Mouse (Mus musculus) embryo, embryonic 9.5 days (tissue): ENCODE measurements around the gene Best1.

ENCODE experiments used
- DNase-seq: peaks from one replicate; pipeline ENCODE4 v3.0.0-alpha.2; 2017; ENCODE audit errors: extremely low spot score

The Best1 gene

DNA sequence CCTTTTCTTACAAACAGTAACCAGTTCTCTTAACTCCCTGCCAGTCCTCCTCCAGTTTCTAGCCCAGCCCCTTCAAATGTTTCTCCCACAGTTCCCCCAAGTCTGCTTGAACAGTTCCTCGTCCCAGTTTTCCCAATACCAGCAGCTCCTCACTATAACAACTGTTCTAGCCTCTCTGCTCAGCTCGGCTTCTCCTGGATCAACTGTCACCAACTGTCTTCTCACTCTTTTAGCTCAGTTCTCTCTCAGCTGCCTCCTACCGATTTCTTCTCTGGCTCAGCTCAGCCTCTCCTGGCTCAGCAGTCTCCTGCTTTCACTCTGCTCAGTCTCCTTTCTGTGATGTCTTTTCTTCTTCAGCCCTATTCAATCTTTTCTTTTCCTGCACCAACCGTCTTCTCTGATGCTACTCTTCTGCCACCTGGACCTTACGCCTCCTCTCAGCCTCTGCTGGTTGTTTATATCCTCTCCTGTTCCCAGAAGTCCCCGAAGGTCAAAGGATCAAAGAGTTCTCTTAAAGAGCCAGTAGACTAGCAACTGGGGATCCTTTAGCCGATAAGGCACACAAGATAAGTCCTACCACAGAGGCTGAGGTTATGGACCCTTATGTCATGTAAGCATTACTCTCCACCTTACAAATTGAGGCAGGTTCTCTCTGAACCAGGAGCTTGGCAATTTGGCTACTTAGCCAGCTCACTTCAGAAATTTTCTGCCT, 37.1 kb downstream of the Best1 start:
- DNase-seq: no peak

DNA sequence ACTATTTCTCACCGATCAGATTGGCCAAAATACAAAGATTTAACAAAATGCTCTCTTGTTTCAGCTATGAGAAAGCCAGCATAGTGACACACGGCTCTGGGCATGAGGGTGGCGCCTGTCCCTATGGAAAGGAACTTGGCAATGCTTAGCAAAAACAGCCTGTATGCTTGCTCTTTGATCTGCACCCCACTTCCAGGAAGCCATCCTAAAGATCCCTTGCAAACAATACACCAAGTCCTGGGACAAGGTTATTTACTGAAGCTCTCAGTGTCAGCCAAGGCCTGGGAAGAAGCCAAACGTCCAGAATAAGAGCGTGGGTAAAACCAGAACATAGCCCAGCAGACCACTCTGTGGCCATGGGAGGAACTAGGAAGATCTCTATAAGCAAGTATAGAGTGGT, 40.7 kb downstream of the Best1 start:
- DNase-seq: no peak

DNA sequence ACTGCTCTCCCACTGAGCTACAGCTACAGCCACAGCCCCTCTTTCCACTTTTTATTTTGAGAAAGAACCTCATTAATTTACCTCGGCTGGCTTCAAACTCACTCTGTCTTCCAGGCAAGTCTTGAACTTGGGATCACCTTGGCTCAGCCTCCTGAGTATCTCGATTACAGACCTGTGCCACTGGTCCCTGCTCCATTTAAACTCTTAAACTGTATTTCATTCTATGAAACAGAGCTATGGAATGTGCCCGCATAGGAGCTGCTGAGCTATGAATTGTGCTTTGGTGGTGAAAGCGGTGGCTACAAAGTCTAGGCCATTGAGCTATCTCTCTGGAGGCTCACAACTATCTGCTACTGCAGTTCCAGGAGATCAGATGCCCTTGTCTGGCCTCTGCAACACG, 43.5 kb downstream of the Best1 start:
- DNase-seq: no peak

DNA sequence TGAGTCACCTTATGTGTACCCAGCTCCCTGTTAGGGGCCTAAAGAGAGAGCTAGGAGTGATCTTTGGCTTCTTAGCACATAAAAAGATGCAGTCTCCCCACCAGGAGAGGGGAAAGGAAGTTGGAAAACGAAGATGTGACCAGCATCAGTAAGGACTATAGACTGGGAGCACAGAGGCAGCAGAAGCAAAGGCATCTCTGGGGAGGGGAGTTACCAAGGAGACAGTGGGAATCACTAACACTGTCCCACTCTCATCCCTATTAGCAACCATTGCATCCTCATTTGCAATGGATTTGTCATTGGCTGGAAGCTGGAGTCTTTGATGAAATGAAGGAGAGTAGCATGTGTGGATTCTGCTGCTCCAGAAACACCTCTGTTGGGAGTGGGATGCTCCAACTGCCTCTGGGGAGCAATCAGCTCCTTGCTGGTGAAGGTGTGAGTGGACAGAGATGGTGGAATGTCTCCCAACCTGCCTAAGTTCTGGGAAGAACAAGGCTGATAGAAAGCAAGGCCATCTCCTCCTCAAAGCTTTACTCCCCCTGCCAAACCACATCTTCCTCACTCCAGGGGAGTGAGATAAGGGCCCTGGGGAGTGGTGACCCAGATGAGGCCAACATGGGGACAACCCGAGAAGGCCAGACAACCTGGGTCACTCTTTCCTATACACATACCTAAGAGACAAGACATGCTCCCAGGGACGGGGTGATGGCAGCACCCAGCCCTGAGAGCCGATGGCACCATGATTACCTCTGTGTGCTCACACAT, 44.6 kb downstream of the Best1 start:
- no peak for DNase-seq

DNA sequence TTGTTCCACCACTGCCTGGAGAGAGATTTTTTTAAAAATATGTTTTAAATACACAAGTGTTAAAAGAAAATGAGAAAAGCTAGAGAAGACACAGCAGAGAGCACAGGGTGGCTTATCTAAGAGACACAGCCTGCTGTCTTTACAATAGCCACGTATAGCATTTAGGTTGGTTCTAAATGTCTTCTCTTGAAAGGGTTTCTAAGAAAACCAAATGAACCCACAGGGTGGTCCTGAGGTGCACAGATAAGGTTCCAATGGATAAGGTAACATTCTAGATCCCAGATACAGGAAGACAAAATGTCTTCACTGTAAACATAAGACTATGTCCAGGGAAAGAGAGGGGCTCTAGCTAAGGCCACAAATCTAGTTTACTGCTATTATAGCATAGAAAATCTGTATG, 46.0 kb downstream of the Best1 start:
- DNase-seq: no peak

DNA sequence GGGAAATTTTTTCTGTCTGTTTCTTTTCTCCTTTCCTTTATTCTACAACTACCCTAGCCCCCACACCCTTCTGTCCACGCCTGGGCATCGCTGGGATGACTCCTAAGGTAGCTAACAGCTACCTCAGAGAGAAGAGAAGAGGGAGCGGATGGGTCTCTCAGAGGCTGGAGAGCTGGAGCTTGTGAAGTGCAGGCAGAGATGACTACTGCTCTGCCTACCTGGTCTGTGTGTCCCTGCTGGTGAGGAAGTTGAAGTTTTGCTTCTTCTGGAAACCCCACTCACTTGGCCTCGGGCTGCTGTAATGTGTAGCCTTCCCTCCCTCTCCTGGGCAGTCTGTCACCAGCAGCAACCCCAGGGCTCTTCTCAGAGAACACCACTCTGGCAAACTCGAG, 46.6 kb downstream of the Best1 start:
- DNase-seq: no peak

DNA sequence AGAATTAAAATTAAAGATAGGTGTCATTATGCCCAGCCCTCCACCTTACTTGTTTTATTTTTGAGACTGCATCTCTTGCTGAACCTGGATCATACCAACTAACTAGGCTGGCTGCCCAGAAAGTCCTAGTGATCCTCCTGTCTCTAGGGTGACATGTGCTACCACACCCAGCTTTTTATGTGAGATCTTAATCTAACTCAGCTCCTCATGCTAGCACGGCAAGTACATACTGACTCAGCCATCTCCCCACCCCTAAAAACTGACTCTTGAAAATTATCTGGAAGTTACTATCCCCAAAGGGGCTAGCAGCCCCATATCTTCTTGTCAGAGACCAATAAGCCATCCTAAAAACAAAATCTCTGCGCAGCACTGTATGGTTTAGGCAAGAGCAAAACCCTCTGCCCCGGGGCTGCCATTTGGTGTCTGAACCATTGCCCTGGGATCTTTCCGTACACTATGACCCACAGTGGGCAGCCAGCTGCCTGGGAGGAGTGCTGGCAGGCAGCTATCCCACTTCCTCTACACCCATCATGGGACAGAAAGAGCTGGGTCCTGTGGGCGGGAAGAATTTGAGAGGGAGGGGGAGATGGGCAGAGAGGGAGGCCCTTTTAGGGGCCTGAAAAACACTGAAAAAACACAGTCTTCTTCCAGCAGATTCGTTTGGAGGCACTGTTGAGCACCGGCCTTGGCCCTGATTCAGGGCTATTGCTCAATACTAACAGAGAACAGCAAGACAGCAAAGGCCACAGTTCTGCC, 47.2 kb downstream of the Best1 start:
- DNase-seq: peak; percentile 38

DNA sequence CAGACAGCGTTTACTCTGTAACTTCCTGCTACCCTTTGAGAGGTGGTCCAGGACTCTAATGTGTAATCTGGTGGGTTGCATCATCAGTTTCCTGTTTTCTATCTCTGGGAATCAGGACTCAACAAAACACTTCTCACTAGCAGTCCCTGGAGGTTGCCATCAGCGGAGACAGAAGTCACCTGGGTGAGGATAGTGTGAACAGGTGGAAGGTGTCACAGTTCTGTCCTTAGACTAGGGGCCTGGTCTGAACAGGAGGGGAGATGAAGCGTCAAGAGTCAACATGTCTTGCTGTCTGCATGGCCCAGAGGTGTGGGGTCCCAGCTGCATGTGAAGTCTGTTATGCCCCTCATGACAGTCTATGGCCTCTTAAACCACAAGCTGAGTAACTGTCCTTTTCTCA, 48.5 kb downstream of the Best1 start:
- no peak for DNase-seq

DNA sequence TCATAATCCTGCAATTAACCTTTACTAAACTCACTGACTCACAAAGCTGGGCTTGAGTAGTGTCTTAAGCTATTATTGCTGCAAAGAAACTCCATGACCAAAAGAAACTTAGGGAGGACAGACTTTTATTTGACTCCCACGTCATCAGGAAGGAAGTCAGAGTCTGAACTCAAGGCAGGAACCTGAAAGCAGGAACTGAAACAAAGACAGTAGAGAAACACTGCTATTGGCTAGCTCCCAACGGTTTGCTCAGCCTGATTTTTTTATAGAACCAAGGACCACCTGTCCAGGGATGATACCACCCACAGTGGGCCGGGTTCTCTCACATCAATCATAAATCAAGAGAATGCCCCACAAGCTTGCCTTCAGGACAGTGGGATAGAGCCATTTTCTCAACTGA, 49.0 kb downstream of the Best1 start:
- no peak for DNase-seq

DNA sequence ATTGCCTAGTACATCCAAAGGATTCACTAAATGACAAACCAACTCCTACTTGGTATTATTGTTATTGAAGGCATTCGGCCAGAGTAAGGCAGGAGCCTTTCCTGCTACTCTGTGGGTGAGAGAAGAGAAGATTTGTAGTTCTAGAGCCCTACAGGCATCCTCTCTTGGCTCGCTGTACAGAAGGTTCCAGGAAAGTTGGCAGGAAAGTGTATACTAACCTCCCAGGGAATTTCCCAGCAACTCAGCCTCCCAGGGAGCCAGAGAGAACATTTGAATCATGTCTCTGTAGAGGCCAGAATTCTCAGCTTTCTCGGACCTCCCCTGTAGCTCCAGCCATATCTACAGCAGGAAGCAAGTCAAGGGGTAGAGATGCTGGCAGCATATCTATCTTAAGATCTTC, 54.4 kb downstream of the Best1 start:
- DNase-seq: no peak

DNA sequence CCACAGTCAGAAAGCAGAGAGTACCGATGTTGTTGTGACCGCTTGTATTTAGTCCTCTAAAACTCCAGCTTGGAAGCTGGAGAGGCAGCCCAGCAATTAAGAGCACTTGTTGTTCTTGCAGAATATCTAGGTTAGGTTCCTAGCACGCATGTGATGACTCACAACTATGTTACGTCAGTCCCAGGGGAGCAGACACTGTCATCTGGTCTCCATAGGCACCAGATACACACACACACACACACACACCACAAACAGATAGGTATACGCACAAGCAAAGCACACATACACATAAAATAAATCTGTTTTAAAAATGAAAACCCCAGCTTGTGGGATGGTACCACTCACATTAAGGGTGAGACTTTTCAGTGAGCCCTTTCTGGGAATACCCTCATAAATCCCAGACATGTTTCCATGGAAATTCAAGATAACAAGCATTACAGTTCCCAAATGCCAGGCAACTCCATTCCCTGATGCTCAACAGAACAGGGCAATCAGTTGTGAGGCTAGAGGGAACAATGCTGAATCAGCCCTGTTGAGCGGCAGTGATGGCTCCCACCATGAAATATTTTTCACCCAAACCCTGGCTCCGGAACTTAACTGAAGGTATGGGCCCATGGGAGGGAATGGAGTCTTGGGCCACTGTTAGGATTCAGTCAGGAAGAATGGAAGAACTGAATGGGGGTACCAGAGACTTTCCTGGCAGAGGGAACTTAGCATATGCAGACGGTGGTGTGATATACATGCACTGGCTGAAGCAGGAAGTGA, 55.5 kb downstream of the Best1 start:
- DNase-seq: no peak

DNA sequence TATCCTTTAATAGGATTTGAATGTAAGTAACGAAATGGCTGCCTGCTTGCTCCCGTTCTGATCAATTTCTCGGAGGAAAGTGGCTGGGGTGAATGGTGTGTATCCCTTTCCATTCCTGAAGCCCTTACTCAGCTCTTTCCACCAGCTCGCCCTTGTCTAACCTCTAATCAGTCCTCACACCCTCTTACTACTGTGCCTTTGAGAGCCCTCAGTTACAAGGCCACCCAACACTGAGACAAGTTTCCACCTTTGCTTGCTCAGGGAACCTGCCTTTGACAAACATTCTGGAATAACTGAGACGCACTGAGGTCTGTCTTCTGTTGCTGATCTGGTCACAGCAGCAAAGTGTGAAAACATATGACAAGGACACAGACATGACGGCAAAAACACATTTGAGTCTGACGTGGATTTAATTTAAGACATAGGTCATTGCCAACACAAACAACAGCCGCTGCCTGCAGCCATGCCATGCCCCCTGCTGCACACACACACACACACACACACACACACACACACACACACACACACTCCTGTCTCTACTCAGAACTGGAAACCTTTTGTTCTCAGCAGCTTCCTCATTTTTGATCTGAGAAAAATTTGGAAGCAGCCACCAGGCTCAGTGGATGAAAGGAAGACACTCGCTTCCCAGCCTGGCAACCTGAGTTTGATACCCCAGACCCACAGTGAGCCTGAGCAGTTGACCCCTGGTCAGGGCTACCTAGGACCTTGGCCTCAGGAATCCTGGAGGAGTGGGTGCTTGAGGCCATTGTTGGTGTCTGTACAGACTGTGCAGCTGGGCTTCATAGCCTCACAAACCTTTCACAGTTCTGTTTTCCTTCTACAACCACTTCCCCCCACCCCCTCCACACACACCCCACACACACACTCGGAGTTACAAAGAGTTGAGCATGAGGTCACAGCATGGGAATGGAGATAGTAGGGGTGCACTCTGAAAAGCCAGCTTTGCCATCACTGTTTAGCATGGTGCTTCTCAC, 58.6 kb downstream of the Best1 start:
- no peak for DNase-seq

DNA sequence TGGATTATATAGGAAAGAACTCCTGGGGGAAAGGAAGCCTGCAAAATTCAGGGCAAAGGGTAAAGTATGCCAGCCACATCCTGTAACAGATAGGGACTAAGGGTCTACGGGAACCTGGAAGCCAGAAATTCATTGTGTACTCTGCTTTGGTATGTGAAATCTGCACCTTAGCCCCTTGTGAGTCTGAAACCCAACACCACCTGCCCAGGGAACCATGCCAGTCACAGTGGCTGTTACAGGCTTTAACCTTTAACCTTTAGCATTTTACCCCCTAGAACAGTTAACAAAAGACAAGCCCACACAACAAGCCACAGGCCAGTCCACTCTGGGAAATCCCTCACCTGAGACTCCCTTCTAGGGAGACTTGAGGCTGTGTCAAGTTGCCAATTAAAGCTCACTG, 59.6 kb downstream of the Best1 start:
- DNase-seq: no peak

DNA sequence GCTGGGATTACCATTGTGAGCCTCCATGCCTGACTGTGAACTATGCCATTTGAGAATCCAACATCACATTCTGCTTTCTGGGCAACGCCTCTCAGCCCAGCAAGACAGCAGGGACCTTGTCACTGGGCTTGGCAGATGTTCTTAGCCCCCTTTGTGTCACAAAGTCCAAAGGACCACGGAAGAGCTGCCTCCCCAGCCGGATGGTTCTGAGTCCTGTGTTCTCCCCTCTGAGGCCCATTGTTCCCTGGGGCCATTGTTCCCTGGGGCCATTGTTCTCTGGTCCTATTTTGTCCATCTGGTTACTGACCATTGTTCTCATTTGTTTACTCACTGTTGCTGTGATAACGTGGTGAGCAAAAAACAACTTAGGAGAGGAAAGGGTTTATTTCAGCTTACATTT, 60.5 kb downstream of the Best1 start:
- DNase-seq: no peak

DNA sequence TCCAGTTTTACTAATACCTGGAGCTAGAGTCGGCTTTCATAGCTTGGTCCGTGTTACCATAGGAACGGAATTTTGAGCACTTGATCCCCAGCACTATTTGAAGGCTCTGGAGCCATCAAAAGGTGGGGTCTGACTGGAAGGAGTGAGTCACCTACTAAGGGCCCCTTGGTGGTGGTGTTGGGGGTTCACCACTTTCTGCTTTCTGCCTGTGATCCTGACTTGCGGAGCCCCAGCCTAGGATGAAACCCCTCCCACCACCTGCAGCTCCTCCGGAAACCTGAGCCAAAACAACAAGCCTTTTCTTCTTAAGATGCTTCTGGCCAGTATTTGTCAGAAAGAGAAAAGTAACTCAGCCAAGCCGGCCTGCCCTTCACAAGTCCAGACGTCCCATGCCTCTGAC, 61.6 kb downstream of the Best1 start:
- no peak for DNase-seq

DNA sequence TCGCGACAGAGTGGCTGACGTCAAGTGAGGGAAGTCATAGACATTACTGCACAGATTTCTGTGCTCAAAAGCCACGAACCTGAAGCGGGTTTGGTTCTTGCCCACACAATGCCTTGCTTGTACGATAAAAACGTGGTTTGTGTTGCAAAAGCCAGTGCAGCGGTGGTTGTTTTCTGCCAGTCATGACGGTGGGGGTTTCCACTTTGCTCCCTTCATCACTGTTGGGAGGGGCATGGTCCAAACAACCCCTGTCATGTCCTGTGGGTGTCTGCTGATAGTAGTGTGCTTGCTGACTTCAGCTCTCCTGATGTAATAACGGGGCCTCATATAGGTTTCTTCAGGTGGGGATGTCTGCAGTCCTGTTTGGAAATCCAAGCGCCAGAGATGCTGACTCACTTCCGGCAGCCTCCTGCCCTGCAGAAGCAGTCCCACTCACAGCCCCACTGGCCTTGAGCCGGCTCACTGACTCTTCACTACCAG, 62.6 kb downstream of the Best1 start:
- DNase-seq: no peak

DNA sequence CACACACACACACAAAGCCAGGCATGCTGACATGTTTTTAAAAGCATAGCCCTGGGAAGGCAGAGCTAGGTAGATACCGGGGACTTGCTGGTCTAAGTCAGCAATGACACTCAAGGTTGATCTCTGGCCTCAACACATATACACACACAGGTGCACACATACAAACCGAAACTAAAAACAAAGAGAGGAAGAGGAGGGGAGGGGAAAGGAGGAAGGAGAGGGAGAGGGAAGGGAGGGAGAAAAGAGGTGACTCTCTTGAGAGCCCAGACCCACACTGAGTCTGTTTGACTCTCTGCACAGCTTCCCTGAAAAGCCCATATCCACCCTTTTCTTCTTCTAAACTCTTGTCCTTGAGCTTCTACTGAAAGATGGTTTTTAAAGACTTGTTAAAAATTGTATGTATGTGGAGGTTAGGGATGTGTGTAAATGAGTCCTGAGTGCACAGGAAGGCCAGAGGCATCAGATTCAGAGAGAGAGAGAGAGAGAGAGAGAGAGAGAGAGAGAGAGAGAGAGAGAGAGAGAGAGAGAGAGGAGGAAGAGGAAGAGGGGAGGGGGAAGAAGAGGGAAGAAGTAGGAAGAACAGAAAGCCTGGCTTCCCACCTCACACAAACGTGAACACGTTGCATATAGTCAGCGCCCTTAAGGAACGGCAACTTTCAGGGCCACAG, 63.1 kb downstream of the Best1 start:
- no peak for DNase-seq

DNA sequence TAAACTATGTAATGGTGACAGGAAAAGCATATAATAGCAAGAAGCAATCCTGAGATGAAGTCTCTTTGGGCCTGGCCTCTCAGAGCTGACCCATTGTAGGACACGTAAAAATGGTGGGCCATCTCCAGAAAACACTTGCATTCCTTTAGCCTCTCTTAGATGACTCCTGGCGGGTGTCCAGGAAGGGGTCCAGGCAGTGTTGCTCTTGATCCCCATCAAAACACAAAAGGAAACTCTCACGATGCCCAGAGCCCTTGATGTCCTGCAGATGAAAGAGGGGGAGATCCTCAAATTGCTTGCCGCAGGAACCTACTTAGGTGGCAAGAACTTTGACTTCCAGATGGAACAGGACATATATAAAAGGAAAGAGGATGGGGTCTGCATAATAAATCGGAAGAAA, 64.0 kb downstream of the Best1 start:
- DNase-seq: no peak

DNA sequence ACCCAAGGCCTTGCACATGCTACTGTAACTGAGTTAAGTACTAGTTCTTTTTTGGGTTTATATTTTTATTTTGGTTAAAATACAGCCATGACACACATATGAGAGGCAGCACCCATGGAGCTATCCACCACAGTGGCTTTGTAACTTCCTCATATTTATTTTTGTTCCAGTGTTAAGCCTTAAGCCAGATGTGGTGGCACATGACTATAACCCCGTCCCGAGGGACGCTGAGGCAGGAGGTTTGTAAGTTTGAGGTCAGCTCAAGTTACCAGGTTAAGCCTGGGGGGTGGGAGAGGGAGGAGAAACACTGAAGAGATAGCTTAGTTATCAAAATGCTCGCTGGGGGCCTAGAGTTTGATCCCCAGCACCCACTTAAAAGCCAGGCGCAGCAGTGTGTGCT, 64.9 kb downstream of the Best1 start:
- no peak for DNase-seq
